Mouse (Mus musculus) kidney, adult 2 months (tissue): ENCODE measurements around the gene Lmbr1.

Experiments used
- CTCF ChIP-seq: fragments of 200-500 bp; conservative IDR thresholded peaks from 2 replicates; pipeline ENCODE4 v1.5.1; 2011; ENCODE audit warnings: low read depth, mild to moderate bottlenecking, control low read depth, low read length, moderate library complexity, mixed read lengths; ENCODE audit not compliant: insufficient read depth, insufficient read length
- POLR2A ChIP-seq: fragments of 200-500 bp; IDR thresholded peaks from one replicate; pipeline ENCODE4 v1.6.1; 2011; ENCODE audit warnings: low read depth, low read length, control low read depth

DNA sequence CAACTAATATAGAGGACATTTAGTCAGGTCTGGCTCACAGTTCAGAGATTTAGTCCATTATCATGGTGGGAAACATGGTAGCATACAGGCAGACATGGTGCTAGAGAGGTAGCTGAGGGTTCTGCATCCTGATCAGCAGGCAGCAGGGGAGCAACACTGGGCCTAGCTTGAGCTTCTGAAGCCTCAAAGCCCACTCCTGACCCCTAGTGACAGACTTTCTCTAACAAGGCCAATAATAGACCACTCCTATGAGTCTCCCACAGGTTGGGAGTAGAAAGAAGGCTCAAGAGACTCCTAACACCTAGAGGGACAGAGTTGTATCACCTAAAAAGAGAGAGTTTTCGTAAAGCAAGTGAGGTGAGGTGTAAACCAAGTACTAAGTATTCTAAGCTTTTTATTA, 4.6 kb upstream of the Lmbr1 start:
- TF ChIP-seq CTCF (no peak), POLR2A (no peak)
